Mouse (Mus musculus) thymus, postnatal 36 days (tissue): ENCODE results near the gene Med13l.
A peak's percentile ranks its signal among the peaks of the same experiment; 100 is the strongest.

Experiments
- DNase-seq, 2 experiments: peaks; one replicate each; pipeline ENCODE4 v3.0.0; 2022; ENCODE audit warnings: mixed read lengths in 2 of 2

Med13l gene

DNA sequence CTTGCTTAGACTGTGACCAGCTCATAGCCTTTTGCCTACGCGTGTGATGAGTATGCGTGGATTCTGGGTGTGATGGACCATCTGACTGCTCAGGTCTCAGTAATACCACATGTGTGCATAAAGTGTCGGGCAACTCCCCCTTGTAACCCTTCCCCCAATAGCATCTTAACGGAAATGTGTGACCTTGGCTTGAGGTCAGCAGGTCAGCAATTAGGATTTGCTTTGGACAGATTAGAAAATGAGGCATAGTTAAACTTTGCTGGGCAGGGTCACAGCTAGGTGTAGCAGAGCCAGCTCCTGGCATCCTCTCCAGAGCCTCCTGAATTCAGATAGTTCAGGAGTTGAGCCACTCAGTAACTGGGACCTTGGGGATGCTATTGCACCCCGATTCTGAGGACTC is 1.6 kb upstream of the Med13l start:
- no peak for DNase-seq

GRCm38 (mm10) chr5:118559584-118560384 is 695 bp upstream of the Med13l start:
- DNase-seq = peak; percentile 83 to 89

DNA sequence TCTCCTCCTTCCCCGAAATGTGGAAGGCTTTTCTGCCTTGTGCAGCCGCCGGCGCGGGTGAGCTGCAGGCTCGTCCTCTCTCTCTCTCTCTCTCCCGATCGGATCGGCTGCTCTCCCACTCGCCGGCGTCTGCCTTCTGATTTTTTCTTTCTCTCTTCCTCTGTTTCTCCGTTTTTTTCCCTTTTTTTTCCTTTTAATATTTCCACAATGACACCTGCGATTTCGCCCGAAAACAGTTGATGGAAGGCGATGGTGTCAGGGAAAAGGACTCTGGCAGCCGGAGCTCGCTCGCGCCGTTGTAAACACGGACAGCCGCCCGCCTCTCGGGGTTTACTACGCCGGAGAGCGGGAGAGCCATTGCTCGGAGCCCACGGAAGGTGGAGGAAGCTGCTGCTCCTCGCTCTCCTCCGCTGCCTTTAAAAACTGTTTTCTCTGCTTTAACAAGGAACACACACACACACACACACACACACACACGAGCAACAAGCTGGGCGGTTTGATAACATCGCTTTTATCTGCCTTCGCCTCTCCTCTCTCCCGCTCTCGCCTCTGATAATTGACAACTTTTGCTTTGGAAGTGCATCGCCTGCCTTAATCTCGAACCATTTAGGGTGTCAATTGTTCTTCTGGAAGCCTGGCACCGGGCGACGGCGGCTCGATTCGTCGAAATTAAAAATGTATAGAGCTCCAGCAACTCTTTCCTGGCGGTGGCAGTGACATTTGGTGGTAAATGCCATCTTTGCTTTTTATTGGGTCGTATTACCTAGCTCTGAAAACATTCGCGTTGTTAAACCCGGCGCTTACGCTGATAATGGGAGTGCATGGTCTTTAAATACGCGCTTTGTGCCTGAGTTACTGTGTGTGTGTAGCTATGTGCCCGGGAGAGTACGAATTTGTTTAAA is 858 bp downstream of the Med13l start:
- DNase-seq = peak; percentile 53 to 65

DNA sequence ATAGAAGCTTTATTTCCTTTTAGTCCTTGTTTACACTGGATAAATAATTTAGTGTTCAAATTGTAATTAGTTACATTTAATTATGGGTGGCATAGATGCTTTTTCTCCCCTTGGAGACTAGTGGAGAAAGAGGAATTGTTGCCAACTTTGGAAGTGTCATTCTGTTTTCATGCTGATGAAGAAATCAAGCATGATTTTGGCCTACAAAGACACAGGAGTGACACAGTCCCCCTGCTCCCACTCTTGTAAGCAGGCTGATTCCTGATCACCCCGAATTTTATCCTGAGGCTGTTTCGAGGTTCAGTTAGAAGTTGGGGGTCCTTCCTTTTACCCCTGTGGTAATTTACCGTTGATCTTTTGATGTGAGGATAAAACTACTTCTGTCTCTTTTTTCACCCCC is 1.7 kb downstream of the Med13l start:
- DNase-seq = no peak

DNA sequence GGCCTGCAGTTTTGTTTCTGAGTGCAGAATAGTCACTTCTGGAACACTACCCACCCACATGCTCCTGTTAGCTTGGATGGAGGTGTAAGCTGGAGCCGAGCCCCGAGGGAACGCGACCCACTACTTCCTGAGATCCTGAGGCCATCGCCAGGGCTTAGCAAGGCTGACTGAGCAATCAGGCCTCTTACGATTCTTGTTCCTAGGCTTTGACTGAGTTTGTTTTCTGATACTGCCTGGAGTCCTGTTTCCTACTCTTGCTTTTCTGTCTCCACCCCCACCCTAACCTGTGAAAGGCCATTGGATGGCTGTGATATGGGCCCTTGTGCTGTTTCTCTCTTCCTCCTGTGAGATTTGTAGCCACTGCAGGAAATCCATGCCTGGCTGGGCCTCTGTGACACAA is 3.1 kb downstream of the Med13l start:
- no peak for DNase-seq

GRCm38 (mm10) chr5:118567395-118567794 is 6.9 kb downstream of the Med13l start:
- no peak for DNase-seq

- no peak for DNase-seq
Observed at GRCm38 (mm10) chr5:118569017-118569416, 8.5 kb downstream of the Med13l start.

- DNase-seq = peak; percentile 45 to 63
Observed at GRCm38 (mm10) chr5:118569606-118570580, 9.4 kb downstream of the Med13l start.

- DNase-seq = no peak
Observed at GRCm38 (mm10) chr5:118571504-118571903, 11.0 kb downstream of the Med13l start.

DNA sequence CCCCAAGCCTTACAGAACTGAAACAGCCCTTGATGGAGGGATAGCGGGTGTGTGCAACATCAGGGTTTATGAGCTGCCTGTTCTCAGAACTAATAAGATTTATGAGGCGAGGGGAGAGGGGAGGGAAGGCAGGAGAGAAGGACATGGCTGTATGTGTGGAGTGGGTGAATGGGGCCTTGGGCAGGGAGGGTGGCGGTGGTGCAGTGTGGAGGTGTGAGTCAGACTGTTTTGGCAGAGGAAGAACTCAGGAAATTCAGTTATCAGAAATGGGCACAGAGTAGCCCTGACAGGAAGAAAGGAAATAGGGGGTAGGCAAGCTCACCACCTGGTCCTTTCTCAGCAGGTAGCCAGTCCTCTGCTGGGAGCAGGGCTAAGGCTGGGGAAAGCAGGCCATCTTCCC is 13.8 kb downstream of the Med13l start:
- DNase-seq = no peak

DNA sequence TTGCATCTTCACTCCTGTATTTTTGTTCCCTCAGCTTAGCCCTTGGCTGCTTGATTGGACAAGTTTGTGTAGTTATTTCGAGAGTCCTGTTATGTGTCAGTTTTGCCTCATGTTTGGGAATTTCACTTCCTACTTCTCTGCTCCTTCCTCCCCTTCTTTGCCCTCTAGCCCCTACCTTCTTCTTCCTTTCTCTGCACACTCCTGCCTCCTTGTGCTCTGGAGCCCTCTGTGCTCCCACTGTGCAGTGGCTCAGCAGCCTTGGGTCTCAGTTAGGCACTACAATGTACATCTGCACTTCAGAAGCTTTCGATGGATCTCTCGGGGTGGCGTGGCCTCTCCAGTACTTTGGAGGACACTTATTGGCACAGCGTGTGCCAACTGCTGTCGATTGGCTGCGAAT is 14.5 kb downstream of the Med13l start:
- DNase-seq = no peak

DNA sequence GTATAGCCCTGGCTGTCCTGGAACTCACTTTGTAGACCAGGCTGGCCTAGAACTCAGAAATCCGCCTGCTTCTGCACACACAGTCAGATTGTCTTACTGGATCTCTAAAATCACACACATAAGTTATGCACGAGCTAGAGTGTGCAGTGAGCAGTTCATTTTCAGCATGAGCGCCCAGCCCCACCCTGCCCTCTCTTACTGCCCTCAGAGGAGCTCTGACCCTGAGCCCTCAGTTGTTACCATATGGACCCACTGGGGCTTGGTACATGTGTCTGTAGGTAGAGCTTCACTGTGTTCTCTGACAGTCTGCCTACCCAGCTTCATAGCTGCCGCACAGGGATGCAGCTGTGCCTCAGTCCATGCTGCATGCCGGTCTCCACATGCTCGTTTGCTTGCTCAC is 15.4 kb downstream of the Med13l start:
- DNase-seq = no peak

DNA sequence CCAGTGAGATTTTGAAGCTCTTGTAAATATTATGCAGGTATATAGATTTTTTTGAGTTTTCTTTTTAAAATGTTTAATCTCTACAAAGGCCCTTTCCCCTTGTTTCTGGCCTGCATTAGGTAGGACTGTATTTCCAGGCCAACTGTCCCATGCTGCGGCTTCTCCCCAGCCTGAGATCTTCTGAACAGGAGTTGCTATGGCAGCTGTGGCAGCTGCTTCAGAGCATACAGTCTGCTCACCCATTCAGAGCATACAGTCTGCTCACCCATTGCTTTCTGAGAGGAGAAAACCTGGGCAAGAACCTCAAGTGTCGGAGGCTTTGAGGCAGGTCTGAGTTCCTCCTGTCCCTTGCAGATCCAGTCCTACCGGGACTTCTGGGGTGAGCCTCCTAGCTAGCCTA is 16.3 kb downstream of the Med13l start:
- no peak for DNase-seq

GRCm38 (mm10) chr5:118585355-118585754 is 24.9 kb downstream of the Med13l start:
- DNase-seq = no peak

DNA sequence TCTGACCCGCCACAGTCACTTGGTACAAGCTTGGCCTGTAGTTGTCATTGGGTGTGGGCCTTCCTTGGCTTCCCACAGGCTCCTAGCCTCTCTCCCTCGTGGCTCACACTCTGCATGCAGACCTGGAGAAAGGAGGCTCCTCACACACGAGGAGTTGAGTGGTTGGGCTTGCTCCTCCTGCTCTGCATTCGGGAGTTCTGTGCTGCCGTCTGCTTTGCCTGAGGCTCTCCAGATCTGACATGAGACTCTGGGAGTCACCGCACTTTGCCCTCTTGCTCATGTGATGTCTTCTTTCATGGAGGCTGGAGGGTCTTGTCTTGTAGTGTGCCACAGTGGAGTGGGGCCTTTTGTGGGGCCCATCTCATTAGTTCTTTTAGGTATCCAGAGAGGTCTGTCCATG is 26.1 kb downstream of the Med13l start:
- no peak for DNase-seq

GRCm38 (mm10) chr5:118588381-118588925 is 28.0 kb downstream of the Med13l start:
- no peak for DNase-seq

- peak in 1 of 2 experiments; percentile 51 for DNase-seq
Observed at GRCm38 (mm10) chr5:118589186-118589892, 28.9 kb downstream of the Med13l start.

- peak; percentile 53 to 69 for DNase-seq
Observed at GRCm38 (mm10) chr5:118590868-118591267, 30.4 kb downstream of the Med13l start.

DNA sequence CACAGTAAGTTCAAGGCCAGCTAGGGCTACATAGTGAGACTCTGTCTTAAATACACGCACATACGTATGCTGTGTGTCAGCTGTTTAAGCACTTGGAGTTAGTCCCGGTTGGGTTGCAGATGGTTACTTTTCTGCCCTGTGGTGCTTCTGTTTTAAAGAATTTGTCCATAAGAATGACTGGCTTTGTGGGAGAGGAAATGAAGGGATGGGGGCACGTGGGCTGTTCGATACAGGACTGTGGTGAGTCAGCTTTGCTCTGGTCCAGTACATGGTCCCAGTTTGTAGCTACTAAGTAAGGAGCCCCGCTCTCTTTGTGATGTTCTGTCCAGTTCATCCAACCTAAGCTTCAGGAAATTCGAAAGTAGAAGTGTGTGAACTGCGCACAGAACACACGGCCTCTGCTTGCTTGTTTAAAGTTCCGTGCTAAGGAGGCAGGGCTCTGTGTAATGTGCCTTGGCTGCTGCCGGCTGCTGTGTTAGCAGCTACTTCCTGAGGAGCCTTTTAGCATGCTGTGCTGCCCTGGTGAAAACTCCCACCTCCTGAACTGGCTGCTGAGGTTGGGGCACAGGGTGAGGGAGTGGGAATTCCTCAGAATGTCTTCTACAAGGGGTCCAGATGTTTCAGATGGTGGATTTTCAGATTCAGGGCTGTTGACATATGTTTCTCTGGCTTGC is 31.5 kb downstream of the Med13l start:
- DNase-seq = peak; percentile 49 to 62

- DNase-seq = peak; percentile 49 to 53
Observed at GRCm38 (mm10) chr5:118594470-118595236, 34.2 kb downstream of the Med13l start.
